Mouse (Mus musculus) liver, embryonic 12.5 days (tissue): Measurements from ENCODE around the gene 3830406C13Rik. TPM values are rescaled to one million over a fixed set of nuclear protein-coding genes. Genes with fewer than 3 reads are reported as not detected.
A peak's percentile ranks its signal among the peaks of the same experiment; 100 is the strongest.

ENCODE experiments used
- ATAC-seq: fragments of 200-750 bp; cut with Nextera tagmentation; 2 replicates; pipeline ENCODE4 v1.8.0; 2017; ENCODE audit warnings: moderate number of reproducible peaks, mild to moderate bottlenecking, moderate library complexity
- H3K27ac ChIP-seq: fragments of 300-500 bp; sonication (generic); 2 replicates; pipeline ENCODE4 v1.5.1; 2016; ENCODE audit warnings: mild to moderate bottlenecking
- H3K27me3 ChIP-seq: fragments of 300-500 bp; sonication (generic); replicated peaks from 2 replicates; pipeline ENCODE4 v1.6.1; 2016; ENCODE audit warnings: mild to moderate bottlenecking, moderate library complexity
- H3K36me3 ChIP-seq: fragments of 300-500 bp; sonication (generic); 2 replicates; pipeline ENCODE4 v1.6.1; 2016; ENCODE audit warnings: mild to moderate bottlenecking, moderate library complexity
- H3K4me1 ChIP-seq: fragments of 300-500 bp; sonication (generic); 2 replicates; pipeline ENCODE4 v1.6.1; 2016
- H3K4me2 ChIP-seq: fragments of 300-500 bp; sonication (generic); 2 replicates; pipeline ENCODE4 v1.6.1; 2016; ENCODE audit warnings: mild to moderate bottlenecking, moderate library complexity
- H3K4me3 ChIP-seq: fragments of 300-500 bp; sonication (generic); 2 replicates; pipeline ENCODE4 v1.5.1; 2016; ENCODE audit warnings: mild to moderate bottlenecking, moderate library complexity
- H3K9ac ChIP-seq: fragments of 300-500 bp; sonication (generic); 2 replicates; pipeline ENCODE4 v1.6.1; 2016; ENCODE audit warnings: mild to moderate bottlenecking, moderate library complexity
- H3K9me3 ChIP-seq: fragments of 300-500 bp; sonication (generic); replicated peaks from 2 replicates; pipeline ENCODE4 v1.6.1; 2016; ENCODE audit warnings: mild to moderate bottlenecking, moderate library complexity
- WGBS: fragments of 180-500 bp; shearing (Covaris S2); methylation state at CpG from one replicate; pipeline ENCODE4 v1.1.7; 2016; ENCODE audit not compliant: insufficient replicate concordance; 5-methylcytosine and 5-hydroxymethylcytosine counted together
- polyA plus RNA-seq: library from polyadenylated mRNA; unstranded; fragments of >200 nt; fragmentation: Nextera tagmentation; extraction: Ambion mirVana; gene quantifications from 2 replicates; pipeline ENCODE4 v1.2.1, GENCODE M21; 2016

The 3830406C13Rik gene
- polyA plus RNA-seq, 1 experiment from 2014 or later, result 27.1 TPM

GRCm38 (mm10) chr14:12344746-12345240 is 60.8 kb downstream of the 3830406C13Rik start:
- under 1% methylated on average over 39 of the region's 39 CpGs for WGBS
- no peaks in the 10 kb centered on the region for H3K4me1 ChIP-seq
- no peaks in the 10 kb centered on the region for H3K36me3 ChIP-seq
- no peaks in the 10 kb centered on the region for H3K9me3 ChIP-seq
- H3K27ac ChIP-seq, result no peak overlapping the region
- no peak for ATAC-seq
- no peak overlapping the region for H3K4me3 ChIP-seq
- H3K9ac ChIP-seq, result no peak overlapping the region
- no peak overlapping the region for H3K4me2 ChIP-seq
- peaks cover 100% of the 10 kb centered on the region for H3K27me3 ChIP-seq

- Histone ChIP-seq H3K27me3 (peaks cover 100% of the 10 kb centered on the region), H3K9me3 (no peaks in the 10 kb centered on the region), H3K27ac (no peak overlapping the region), H3K4me1 (no peaks in the 10 kb centered on the region), H3K4me2 (no peak overlapping the region), H3K9ac (no peak overlapping the region), H3K4me3 (no peak overlapping the region), H3K36me3 (no peaks in the 10 kb centered on the region)
- 3% methylated on average over 40 of the region's 40 CpGs for WGBS
- ATAC-seq, result no peak
Measured at GRCm38 (mm10) chr14:12345241-12345921, 61.4 kb downstream of the 3830406C13Rik start.

- Histone ChIP-seq H3K27ac (no peak overlapping the region), H3K4me1 (no peaks in the 10 kb centered on the region), H3K9ac (no peak overlapping the region), H3K4me3 (no peak overlapping the region), H3K9me3 (no peaks in the 10 kb centered on the region), H3K36me3 (no peaks in the 10 kb centered on the region), H3K27me3 (peaks cover 100% of the 10 kb centered on the region), H3K4me2 (peak overlapping the region; percentile 27; the same call in 1 of the 2 replicates)
- no peak for ATAC-seq
- 1% methylated on average over 50 of the region's 50 CpGs for WGBS
Measured at GRCm38 (mm10) chr14:12346011-12346864, 62.3 kb downstream of the 3830406C13Rik start.

- Histone ChIP-seq H3K9ac (no peak overlapping the region), H3K4me3 (no peak overlapping the region), H3K27ac (no peak overlapping the region), H3K9me3 (no peaks in the 10 kb centered on the region), H3K36me3 (no peaks in the 10 kb centered on the region), H3K4me2 (peak overlapping the region; percentile 27; the same call in 1 of the 2 replicates), H3K4me1 (no peaks in the 10 kb centered on the region), H3K27me3 (peaks cover 100% of the 10 kb centered on the region)
- ATAC-seq, result no peak
- 4% methylated on average over 26 of the region's 26 CpGs for WGBS
Measured at GRCm38 (mm10) chr14:12346865-12347600, 63.1 kb downstream of the 3830406C13Rik start.

- no peak within 1 kb of the TSS for H3K4me3 ChIP-seq
- H3K9me3 ChIP-seq, result no peaks in the 10 kb centered on the region
- H3K9ac ChIP-seq, result no peak within 1 kb of the TSS
- H3K27ac ChIP-seq, result no peak within 1 kb of the TSS
- H3K4me2 ChIP-seq, result no peak within 1 kb of the TSS
- no peak for ATAC-seq
- 5% methylated on average over 2 of the region's 2 CpGs for WGBS
- no peaks in the 10 kb centered on the region for H3K36me3 ChIP-seq
- peaks cover 96% of the 10 kb centered on the region for H3K27me3 ChIP-seq
- no peaks in the 10 kb centered on the region for H3K4me1 ChIP-seq
Measured at GRCm38 (mm10) chr14:12348089-12348488, 64.1 kb downstream of the 3830406C13Rik start, which contains the start of gene Fezf2. TSS of gene Fezf2 (minus strand) at chr14:12348189.

GRCm38 (mm10) chr14:12349334-12350090 is 65.5 kb downstream of the 3830406C13Rik start:
- no peak overlapping the region for H3K4me3 ChIP-seq
- H3K4me2 ChIP-seq, result no peak overlapping the region
- ATAC-seq, result no peak
- no peak overlapping the region for H3K27ac ChIP-seq
- no peaks in the 10 kb centered on the region for H3K36me3 ChIP-seq
- 9% methylated on average over 15 of the region's 15 CpGs for WGBS
- no peaks in the 10 kb centered on the region for H3K9me3 ChIP-seq
- peaks cover 96% of the 10 kb centered on the region for H3K27me3 ChIP-seq
- H3K9ac ChIP-seq, result no peak overlapping the region
- H3K4me1 ChIP-seq, result no peaks in the 10 kb centered on the region

- peaks cover 87% of the 10 kb centered on the region for H3K27me3 ChIP-seq
- no peaks in the 10 kb centered on the region for H3K36me3 ChIP-seq
- no peaks in the 10 kb centered on the region for H3K4me1 ChIP-seq
- H3K27ac ChIP-seq, result no peak overlapping the region
- H3K9ac ChIP-seq, result no peak overlapping the region
- H3K4me2 ChIP-seq, result no peak overlapping the region
- H3K4me3 ChIP-seq, result no peak overlapping the region
- WGBS, result 9% methylated on average over 16 of the region's 16 CpGs
- H3K9me3 ChIP-seq, result no peaks in the 10 kb centered on the region
- ATAC-seq, result no peak
Measured at GRCm38 (mm10) chr14:12350271-12350916, 66.4 kb downstream of the 3830406C13Rik start.

Other genes starting within 250 kb of the 3830406C13Rik start
- 0.08 and 0.17 TPM in 2 replicates for gene Gm49355, start 197 bp upstream of the 3830406C13Rik start, polyA plus RNA-seq
- 0.06 TPM in 1 of 2 replicates, not detected in the other for gene Fezf2, start 64.0 kb downstream of the 3830406C13Rik start, polyA plus RNA-seq